Mouse (Mus musculus) naive thymus-derived CD4-positive, alpha-beta T cell, adult 2 months (primary cell): ENCODE measurements around the gene Eif3l.

Experiments used
- DNase-seq: peaks from one replicate; pipeline ENCODE4 v3.0.0-alpha.2; 2011; ENCODE audit warnings: low read depth

Eif3l gene

GRCm38 (mm10) chr15:79050160-79050845 lies 24.7 kb upstream of the Eif3l start:
- no peak for DNase-seq

GRCm38 (mm10) chr15:79050964-79051363 lies 24.0 kb upstream of the Eif3l start:
- DNase-seq: no peak

GRCm38 (mm10) chr15:79051461-79052360 lies 23.3 kb upstream of the Eif3l start:
- no peak for DNase-seq

- DNase-seq: no peak
Observed at GRCm38 (mm10) chr15:79052366-79052765, 22.6 kb upstream of the Eif3l start.

- no peak for DNase-seq
Observed at GRCm38 (mm10) chr15:79056601-79057000, 18.4 kb upstream of the Eif3l start.

GRCm38 (mm10) chr15:79057850-79058249 lies 17.1 kb upstream of the Eif3l start:
- DNase-seq: no peak

- no peak for DNase-seq
Observed at GRCm38 (mm10) chr15:79060887-79061565, 14.0 kb upstream of the Eif3l start.

GRCm38 (mm10) chr15:79062376-79063159 lies 12.4 kb upstream of the Eif3l start, which contains the start of gene Ankrd54:
TSS of gene Ankrd54 (minus strand) at chr15:79062893.
- DNase-seq: peak; percentile 99

GRCm38 (mm10) chr15:79063160-79063740 lies 11.7 kb upstream of the Eif3l start:
- DNase-seq: no peak

GRCm38 (mm10) chr15:79065086-79065770 lies 9.8 kb upstream of the Eif3l start:
- no peak for DNase-seq

- no peak for DNase-seq
Observed at GRCm38 (mm10) chr15:79066276-79066675, 8.7 kb upstream of the Eif3l start.

GRCm38 (mm10) chr15:79067631-79068030 lies 7.3 kb upstream of the Eif3l start:
- DNase-seq: no peak

GRCm38 (mm10) chr15:79068416-79068815 lies 6.6 kb upstream of the Eif3l start:
- DNase-seq: no peak

GRCm38 (mm10) chr15:79071117-79072039 lies 3.6 kb upstream of the Eif3l start:
- DNase-seq: peak; percentile 61

GRCm38 (mm10) chr15:79073752-79074151 lies 1.2 kb upstream of the Eif3l start:
- no peak for DNase-seq

GRCm38 (mm10) chr15:79074446-79074845 lies 533 bp upstream of the Eif3l start:
- no peak for DNase-seq

- no peak for DNase-seq
Observed at GRCm38 (mm10) chr15:79075658-79076365, 833 bp downstream of the Eif3l start.

GRCm38 (mm10) chr15:79079567-79079966 lies 4.6 kb downstream of the Eif3l start:
- DNase-seq: no peak

GRCm38 (mm10) chr15:79092284-79092683 lies 17.3 kb downstream of the Eif3l start:
- DNase-seq: no peak
